Mouse (Mus musculus) hindlimb bud, embryonic 11.5 days (tissue): ENCODE measurements around the gene Ftcd.
A peak's percentile ranks its signal among the peaks of the same experiment; 100 is the strongest.

Source experiments
- DNase-seq: peaks from one replicate; pipeline ENCODE4 v3.0.0-alpha.2; 2012; ENCODE audit warnings: low read depth, low spot score; ENCODE audit errors: extremely low spot score

Gene Ftcd

GRCm38 (mm10) chr10:76575374-76575773 lies at the start of gene Ftcd:
Ftcd (plus strand) TSS chr10:76575648.
- no peak for DNase-seq

GRCm38 (mm10) chr10:76530922-76531321 lies 44.5 kb upstream of the Ftcd start:
- DNase-seq, result peak; percentile 12

GRCm38 (mm10) chr10:76531375-76531774 lies 44.1 kb upstream of the Ftcd start, which contains the start of gene Lss:
Lss (plus strand) TSS chr10:76531588.
- peak; percentile 76 for DNase-seq

- DNase-seq, result no peak
Observed at GRCm38 (mm10) chr10:76531828-76532227, 43.6 kb upstream of the Ftcd start.

GRCm38 (mm10) chr10:76535526-76535925 lies 39.9 kb upstream of the Ftcd start:
- no peak for DNase-seq

DNA sequence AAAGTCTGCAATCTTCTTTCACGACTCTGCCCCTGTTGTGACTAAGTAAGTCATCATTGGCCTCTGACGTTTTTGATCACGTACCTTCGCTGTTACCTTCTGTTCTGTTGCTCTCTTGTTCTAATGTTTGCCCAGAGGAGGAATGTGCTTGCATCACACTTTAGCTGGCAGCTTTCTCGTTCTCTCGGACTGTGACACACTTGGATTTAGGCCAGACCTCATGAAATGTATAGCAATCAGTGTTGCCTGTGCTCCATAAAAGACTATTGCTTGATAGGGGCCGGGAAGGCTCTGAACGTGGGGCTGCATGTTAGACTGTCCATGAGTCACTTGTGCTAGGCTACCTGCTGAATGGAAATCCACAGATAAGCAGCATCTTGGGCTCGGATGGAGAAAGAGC lies 37.8 kb upstream of the Ftcd start:
- DNase-seq, result no peak

GRCm38 (mm10) chr10:76541336-76542085 lies 33.9 kb upstream of the Ftcd start:
- no peak for DNase-seq

DNA sequence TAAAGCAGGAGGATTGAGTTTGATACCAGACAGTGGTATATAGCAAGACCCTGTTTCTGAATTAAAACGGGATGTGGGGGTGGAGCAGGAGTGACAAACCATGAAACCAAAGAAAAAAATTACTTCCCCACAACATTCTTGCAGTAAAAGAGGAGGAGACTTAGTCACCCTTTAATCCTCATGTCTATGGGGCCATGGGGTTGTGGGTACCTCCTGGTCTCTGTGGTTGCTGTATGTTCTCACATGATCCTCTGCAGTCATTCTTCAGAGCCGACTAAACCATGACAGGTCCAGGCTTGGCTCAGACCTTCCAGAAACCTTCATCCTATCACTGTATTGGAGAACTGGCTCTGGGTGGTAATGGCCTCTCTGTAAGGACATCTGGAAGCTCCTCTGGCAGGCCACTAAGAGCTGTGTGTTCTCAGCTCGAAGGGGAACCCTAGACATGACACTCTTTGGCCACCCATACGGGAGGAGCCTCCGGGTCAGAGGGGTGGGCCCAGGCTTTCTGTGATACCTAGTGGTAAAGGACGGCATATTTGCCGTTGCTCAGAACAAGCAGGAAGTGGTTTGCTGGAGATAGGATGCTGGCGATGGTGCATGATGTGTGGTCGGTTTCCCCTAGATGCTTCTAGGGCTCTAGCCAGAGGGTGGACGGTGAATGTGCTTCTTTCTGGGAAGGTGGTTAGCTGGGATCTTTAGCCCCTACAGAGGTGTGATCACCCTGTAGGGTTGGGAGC lies 32.6 kb upstream of the Ftcd start:
- no peak for DNase-seq

- no peak for DNase-seq
Observed at GRCm38 (mm10) chr10:76546566-76546965, 28.9 kb upstream of the Ftcd start.

GRCm38 (mm10) chr10:76548218-76548617 lies 27.2 kb upstream of the Ftcd start:
- DNase-seq, result no peak

DNA sequence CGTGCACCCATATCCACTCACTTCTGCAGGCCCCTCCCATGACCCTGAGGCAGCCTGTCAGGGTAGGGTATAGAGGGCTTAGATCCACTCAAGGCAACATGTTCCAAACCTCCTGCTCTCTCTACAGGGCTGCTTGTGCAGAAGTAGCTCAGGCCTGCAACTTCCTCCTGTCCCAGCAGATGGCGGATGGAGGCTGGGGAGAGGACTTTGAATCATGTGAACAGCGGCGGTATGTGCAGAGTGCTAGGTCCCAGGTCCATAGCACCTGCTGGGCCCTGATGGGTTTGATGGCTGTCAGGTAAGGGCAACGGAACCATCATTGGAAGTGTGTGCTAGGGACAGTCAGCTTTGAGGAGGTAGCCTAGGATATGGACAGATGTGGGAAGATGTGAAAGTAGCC lies 25.0 kb upstream of the Ftcd start:
- DNase-seq, result no peak

GRCm38 (mm10) chr10:76551556-76551955 lies 23.9 kb upstream of the Ftcd start:
- DNase-seq, result no peak

DNA sequence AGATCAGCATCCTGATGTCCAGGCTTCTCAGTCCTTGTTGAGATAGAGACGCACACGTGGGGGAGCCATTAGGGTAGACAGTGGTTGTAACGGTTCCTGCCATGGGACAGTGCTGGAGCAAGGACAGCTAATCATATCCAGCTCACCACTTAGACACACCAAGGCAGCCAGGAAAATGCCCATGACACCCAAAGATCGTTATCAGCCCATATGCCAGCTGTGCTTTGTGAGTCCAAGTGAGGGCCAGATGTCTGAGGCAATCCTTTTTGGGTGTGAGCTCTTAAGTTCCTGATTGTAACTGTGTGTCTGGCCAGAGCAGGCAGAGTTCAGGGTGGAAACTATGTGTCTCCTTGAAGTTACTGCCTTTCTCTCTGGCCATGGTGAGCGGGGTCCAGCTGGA lies 21.4 kb upstream of the Ftcd start:
- DNase-seq, result no peak

DNA sequence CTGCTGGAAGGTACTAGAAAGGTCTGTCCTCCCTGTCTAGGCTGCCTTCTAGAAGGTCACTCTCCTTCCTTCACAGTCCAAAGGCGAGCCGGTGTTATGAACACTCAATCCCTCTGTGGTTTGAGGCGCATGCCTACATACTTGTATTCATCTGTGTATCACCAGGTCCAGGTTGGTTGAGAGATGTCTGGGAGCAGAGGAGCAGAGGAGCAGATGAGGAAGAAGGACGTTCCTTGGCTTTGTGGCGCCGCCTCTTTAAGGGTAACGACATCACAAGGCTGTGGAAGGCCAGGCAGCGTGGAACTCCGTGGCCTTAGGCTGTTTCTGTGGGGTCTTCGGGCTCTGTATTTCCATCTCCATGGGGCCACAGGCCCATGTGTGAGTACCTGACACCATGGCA lies 13.5 kb upstream of the Ftcd start, which contains the start of gene Spatc1l:
Gene Spatc1l (plus strand): TSS at position 301 of the 400 bp plus-strand sequence.
- DNase-seq, result no peak

DNA sequence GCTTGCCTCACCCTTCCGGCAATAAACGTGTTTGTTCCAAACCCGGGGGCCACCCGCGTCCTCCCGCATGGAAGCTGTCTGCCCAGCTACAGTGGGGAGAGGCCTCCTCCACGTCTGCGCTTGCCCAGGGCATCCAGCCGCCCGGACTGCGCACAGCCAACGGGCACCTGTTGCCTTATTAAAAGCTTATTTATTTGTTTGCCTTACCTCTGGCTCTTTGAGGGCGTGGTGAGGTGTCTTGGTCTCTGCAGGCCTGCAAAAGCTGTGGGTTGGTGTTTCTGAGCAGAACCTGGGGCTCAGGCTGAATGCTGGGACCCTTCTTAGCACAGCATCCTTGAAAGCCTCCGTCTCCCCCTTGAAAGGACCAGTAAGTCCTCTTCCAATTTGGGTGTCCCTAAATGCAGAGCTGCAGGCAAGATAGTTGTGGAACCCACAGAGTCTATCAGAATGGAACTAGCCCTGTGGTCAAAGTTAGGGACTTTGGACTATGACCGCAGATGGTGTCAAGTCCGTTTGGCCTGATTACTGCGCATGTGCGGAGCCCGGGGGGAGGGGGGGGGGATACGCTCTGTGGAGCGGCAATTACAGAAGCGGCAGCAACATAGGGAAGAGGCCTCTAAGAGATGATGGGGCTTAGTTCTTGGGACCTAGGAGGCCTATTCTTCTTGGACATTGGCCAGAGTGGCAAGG lies 5.3 kb upstream of the Ftcd start:
- DNase-seq, result no peak

DNA sequence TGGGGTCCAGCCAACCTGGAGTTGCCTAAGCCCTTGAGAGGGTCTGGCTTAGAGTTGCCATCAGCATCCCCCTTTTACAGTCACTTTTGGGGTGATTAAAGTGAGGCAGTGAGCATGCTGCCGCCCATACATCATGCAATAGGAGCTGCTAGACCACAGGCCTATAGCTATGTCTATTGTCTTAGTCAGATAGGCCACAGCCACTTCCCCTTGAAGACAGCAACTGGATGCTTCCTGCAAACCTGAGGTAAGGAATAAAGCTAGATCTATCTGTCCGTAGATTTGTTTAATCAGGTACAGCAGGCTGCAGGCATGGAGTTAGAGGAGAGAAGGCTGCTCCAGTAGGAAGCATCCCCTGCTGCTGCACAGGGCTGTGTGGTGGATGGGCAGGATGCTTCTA lies 4.4 kb upstream of the Ftcd start:
- no peak for DNase-seq

GRCm38 (mm10) chr10:76572151-76572550 lies 3.3 kb upstream of the Ftcd start:
- no peak for DNase-seq

- DNase-seq, result no peak
Observed at GRCm38 (mm10) chr10:76576920-76577319, 1.5 kb downstream of the Ftcd start.

GRCm38 (mm10) chr10:76584138-76584537 lies 8.7 kb downstream of the Ftcd start:
- no peak for DNase-seq

DNA sequence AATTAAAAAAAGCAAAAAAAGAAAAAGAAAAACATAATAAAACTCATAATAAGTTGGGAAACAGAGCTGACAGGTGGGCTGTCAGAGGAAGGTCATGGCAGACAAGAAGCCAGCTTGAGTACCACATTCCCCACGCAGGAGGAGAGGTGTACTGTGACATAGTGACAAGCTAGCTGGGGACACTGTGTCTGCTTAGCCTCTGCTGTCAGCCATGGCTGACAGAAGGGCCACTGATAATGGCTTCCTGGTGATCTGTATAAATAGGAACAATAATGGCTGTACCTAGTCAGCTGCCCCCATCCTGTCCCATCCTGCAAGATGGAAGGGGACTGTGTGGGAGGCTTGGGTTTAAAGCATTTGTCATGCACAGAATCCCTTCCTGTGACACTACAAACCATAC lies 10.7 kb downstream of the Ftcd start:
- DNase-seq, result no peak

DNA sequence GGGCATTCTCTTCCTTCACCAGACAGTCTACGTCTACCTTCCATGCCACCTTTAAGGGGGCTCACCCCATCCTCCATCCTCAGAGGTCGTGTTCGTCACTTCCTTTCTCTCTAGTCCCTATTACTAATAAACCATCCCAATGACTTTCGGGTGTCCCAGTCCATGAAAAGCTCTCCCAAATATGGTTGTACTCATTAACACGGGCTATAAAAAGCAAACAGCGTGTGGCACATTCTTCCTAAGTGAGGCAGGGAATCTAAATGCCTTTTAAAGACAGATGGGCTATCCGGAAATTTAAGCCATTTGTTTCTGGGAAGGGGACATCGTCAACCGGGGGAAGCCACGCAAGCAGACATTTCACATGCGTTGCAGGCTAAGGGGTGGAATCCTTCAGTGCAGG lies 14.7 kb downstream of the Ftcd start:
- no peak for DNase-seq

DNA sequence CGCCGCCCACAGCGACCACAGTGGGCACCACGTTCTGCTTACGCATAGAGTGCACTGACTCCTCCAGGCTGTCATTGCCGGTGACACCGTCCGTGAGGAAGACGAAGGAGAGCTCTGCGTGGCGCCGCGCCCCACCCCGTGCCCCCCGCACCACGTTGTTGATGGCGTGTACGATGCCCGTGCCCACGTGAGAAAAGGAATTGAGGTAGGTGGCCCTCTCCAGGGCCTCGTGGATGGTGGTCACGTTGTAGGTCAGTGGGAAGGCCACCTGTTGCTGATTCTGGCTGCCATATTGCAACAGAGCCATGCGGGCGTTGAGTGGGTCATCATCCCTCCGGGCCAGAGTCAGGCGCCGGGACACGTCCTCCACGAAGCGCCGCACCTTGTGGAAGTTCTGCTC lies 20.9 kb downstream of the Ftcd start:
- DNase-seq, result no peak
